Mouse (Mus musculus) cerebellum, postnatal 36 days (tissue): ENCODE measurements around the gene Clasp2.

Experiments
- DNase-seq, 2 experiments: peaks; one replicate each; pipeline ENCODE4 v3.0.0; 2021 to 2022; ENCODE audit warnings: mixed read lengths in 2 of 2

Gene Clasp2

DNA sequence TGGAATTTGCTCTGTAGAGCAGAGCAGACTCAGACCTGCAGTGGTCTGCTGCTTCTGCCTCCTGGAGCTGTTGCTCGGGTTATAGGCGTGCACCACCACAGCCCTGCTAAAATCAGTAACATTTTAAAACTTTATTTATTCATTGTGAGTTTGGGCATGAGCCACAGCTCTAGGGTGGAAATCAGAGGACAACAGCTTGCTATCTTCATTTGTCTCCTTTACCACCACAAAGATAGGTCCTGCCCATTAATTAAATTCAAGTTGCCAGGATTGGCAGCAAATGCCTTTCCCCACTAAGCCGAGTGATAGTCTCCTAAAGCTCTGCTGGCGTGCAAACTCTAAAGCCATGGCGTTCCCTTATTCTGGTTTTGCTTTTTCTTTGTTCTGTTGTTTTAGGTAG, 194.4 kb downstream of the Clasp2 start:
- DNase-seq: no peak

DNA sequence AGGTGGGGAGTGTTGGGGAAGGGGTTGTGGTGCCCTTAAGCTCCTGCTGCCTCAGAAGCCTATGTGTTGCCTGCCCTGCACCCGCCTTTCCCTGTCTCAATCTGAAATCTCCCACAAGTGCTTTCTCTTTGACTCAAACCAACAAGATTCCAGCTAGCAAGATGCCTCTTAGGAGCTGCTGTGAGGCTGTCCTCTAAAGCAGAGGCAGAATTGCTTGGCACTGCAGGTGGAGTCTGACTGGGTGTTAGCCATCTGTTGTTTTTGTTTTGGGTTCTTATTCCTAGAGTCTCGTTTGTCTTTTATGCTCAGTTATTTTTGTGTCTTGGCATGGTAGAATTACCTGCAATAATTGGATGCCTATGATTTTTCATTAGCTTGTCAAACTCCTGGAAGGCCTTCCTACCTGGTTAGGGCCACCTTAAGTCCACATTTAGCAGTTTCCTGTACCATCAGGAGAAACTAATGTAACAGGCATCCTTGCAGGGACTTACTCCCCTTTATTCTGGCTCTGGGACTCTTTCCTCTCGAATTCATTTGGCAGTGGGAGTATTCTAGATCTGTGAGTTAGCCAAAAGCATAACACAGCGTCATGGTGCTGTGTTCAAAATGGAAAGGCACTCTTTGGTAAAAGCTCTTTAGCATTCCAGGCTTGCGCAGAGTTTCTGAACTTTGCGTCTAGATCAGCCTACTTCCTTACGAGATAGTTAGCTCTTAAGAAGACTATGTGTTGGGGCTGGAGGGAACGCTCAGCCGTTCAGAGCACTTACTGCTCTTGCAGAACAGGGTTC, 198.0 kb downstream of the Clasp2 start:
- peak; percentile 37 to 50 for DNase-seq

GRCm38 (mm10) chr9:113941103-113941805, 200.0 kb downstream of the Clasp2 start:
- DNase-seq: no peak

DNA sequence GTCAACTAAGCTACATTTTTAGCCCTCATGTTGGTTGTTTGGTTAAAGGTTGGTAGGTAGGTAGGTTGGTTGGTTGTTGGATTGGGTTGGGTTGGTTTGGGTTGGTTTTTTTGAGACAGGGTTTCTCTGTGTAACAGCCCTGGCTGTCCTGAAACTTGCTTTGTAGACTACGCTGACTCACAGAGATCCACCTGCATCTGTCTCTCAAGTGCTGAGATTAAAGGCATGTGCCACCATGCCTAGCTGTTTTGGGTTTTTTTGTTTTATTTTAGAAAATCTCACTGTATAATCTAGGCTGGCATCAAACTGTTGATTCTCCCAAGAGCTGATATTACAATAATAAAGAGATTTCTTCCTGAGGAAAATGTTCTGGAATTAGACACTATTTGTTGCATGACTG, 202.1 kb downstream of the Clasp2 start:
- DNase-seq: no peak

DNA sequence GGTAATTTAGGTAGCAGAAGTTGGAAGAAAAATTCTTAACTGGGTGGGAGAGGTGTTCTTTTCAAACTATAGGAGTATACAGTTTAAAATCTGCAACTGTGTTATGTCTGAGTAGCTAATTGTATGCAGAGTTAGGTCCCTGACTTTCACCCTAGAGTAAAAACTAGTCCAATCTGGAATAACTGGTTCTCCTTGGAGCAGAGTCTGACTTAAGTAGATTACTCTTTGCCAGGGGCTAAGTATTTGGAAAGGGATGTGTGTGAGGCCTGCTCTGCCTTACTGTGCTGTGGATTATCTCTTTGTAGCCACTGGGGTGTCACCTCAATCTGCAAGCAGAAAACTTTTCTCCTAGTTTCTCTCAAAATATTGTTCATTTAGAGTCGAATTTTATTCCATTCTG, 205.9 kb downstream of the Clasp2 start:
- DNase-seq: no peak

GRCm38 (mm10) chr9:113957777-113958176, 216.5 kb downstream of the Clasp2 start:
- no peak for DNase-seq

- DNase-seq: no peak
Observed at GRCm38 (mm10) chr9:113963718-113964117, 222.4 kb downstream of the Clasp2 start.

GRCm38 (mm10) chr9:113964415-113964814, 223.1 kb downstream of the Clasp2 start:
- no peak for DNase-seq

DNA sequence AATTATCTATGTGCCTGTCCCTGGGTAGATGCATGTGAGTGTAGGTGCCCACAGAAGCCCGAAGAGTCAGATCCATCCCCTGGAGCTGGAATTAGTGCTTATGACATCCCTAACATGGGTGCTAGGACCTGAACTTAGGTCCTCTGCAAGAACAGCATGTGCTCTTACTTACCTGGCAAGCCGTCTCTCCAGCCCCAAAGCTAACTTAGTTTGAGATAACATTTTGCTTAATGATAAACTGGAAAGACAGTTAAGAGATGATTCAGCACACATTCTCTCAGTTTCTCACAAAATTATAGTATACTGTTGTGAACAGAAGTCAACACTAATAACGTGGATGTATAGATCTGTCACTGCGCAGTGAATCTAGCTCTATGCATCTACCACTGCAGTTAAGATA, 225.6 kb downstream of the Clasp2 start:
- DNase-seq: no peak

DNA sequence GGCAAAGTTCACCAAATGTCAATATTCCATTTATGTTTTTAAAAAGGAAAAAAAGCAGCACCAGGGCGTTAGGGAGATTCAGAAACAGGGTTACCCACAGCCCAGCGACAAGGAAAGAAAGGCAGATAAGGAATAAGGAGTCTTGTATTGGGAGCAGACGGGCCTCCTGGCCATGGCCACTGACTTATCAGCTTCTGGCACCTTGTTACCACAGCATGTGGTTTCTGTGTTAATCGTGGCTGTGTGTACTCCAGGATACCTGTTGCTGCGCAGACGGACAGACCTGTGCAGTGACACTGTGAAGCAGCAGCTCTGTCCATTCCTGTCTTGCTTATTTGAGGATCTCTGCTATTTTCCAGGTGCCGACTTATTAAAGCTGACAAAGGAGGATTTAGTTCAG, 227.7 kb downstream of the Clasp2 start:
- DNase-seq: no peak
